Mouse (Mus musculus) embryo, embryonic 11.5 days (tissue): ENCODE results near the gene Znfx1.

Experiments used
- DNase-seq: peaks from one replicate; pipeline ENCODE4 v3.0.0-alpha.2; 2012; ENCODE audit warnings: low read depth, low spot score

Znfx1 gene

GRCm38 (mm10) chr2:167062965-167063880 is at the start of gene Znfx1:
Gene Znfx1, minus strand, starts transcription at chr2:167063015.
- DNase-seq: peak; percentile 92

DNA sequence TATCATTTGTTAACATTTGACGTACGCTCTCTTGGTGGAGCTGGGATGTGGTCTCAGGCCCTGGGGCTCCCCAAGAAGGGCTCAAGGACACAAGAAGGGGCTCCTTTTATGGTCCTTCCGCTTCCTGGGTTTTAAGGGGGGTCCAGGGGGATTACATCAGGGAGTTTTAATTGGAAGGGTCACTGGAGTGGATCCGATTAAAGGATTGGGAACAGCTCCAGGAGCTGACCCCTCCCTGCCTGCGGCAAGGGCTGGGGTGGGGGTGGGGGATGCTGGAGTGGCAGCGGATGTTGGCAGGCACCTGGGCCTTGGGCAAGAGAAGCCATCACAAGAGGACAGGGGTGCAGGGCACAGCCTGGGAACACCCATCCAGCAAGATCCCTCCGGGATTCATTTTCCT is 49.4 kb upstream of the Znfx1 start:
- DNase-seq: no peak

DNA sequence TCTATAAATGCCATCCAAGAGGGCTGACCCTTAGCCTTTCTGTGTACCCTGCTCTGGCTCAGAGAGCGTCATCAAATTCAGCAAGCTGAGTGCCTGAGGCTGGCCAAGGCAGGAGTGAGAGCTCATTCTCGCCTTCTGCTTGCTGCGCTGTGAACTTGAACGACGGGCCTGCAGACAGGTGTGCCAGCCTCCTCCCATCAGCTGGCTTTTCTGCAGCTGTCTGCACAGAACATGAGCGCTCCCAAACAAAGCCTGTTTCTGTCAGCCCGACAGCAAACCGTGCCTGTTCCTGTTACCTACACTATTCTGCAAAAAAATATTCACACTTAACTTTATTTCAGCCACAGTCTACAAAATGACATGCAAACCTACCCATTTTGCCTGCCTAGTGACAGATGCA is 46.7 kb upstream of the Znfx1 start:
- DNase-seq: no peak

DNA sequence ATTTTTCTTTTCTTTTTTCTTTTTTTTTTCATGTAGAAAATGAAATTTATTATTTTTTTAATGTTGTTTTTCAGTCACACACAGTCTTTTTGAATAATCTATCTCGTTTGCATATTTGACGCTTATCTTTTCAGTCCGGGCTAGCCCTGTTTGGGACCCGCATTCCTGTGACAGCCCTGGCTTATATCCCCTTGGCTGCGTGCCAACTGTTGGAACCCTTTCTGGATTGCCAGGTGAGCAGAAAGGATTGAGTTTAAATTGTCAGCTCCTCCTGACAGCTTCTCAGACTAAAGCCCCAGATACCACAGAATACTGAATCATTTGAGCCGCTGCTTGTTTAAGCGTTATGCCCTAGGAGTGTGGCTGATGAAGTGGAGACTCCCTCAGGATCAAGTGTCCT is 40.7 kb upstream of the Znfx1 start:
- no peak for DNase-seq

DNA sequence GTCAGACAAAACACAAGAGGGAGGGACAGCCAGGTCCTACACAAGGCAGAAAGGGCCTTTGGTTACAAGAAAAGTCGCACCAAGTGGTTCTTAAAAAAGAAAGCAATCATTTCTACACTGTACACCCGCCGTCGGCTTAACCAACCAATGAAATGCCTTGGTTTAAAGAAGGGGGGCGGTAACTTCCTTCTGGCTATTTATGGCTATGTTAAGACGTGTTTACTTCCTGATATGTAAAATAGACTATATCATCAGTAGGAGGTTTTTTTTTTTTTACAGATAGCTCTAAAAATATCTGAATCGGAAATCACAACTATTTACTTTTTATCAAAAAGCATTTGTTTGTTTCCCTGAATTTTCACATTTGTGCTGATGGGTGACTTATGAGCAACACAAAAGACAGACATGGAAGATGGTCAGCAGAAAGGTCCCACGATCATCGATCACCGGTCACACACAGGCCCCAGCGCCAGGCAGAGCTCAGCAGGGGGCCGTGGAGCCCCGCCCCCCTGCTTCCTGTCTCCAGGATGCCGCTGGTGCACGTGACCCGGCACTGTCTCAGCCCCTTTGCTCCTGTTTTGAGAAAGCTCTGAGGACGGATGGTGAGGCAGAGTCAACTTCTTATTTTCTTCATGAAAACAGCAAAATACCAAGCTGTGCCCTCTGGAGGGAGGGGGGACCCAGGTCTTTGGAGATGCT is 39.1 kb upstream of the Znfx1 start:
- DNase-seq: no peak

- DNase-seq: no peak
These were observed 31.9 kb upstream of the Znfx1 start for GRCm38 (mm10) chr2:167094688-167095087.

DNA sequence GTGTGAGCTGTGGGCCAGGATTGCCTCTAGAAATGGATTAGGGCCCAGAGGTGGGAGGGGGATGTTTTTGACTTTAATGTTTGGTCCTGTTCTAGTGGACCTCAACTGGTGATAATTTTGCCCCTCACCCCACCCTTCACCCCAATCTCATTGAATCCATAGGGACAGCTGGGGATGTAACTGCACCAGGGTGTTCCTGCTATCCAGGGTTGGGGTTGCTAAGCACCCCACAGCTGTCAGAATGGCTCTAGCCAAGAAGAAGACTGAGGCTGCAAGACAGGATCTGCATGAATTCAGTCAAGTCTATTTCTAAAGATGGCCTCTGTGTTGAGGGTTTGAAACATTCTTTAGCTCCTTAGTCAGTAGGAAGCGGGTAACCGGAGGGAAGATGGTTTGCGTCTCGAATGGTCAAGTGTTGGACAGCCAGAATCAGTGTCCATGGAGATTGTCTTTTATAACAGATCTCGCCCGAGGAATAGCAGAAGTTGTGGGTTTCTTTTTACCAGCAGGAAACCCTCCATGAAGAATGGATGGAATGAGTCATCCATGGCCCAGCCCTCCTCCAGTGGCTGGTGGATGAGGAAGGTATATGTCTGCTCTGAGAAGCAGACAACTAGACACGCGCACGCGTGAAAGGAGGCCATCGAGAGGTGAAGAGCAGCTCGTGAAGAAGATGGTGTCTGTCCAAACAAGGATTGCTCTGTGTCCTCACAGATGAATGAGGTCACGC is 30.5 kb upstream of the Znfx1 start:
- DNase-seq: no peak

GRCm38 (mm10) chr2:167090271-167090670 is 27.5 kb upstream of the Znfx1 start:
- no peak for DNase-seq

DNA sequence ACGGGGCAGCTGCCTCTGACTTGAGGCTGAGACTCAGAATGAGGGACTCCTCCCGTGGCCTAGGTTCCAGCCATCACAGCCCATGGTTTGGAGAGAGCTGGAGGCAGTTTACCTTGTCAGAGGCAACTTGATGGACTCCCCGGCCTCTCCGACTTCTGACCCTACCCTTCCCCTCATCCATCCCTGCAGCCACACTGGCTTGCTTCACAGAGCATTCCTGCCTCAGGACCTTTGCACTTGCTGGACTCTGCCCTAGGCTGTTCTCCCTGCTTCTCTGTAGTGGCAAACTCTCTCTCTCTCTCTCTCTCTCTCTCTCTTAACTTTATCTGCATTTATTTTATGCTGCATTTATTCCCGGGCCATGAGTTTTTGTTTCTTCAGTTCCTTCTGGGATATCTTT is 24.0 kb upstream of the Znfx1 start:
- no peak for DNase-seq

- DNase-seq: no peak
These were observed 23.3 kb upstream of the Znfx1 start for GRCm38 (mm10) chr2:167086092-167086491.

DNA sequence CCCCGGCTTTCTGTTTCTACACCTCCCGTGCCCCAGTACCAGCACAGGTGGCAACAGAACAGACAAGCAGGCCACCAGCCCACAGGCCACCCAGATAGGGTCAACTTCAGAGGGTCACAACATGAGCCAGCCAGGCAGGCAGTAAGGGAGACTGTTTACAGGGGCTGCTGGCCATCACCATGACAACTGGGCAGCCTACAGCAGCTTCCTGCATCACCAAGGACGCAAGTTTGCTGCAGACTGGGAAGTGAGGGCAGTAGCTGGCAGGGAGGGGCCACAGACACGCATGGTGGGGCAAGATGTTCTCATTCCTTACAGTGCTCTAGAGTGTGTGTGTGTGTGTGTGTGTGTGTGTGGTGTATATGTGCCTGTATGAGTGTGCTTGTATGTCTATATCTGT is 18.8 kb upstream of the Znfx1 start:
- DNase-seq: no peak

- DNase-seq: no peak
These were observed 18.3 kb upstream of the Znfx1 start for GRCm38 (mm10) chr2:167081135-167081534.

- no peak for DNase-seq
These were observed 17.6 kb upstream of the Znfx1 start for GRCm38 (mm10) chr2:167080387-167080786.

- DNase-seq: no peak
These were observed 16.9 kb upstream of the Znfx1 start for GRCm38 (mm10) chr2:167079535-167080257.

DNA sequence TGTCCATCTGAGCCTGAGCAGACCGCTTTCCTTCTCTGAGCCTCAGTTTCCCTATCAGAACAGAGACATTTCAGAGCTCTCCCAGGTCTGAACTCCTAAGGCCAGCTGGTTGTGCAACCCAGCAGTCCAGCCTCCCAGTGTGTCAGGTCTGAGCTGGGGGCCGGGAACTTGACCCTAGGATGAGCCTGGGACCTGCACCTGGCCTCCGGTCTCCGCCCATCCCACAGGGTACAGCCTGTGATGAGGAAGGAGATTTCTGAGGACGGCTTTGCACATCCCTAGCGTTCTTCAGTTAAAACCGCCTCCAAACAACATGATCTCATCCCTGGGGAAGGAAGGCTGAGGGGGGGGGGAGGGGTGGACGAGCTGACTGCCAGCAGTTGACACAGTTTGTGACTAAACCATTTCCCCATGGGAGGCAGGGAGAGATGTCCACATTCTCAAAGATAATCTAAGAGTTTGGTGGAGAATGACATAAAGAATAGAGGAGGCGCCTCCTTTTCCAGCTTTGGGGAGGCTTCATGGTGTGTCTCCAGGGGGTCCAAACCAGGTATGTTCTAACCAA is 16.2 kb upstream of the Znfx1 start:
- DNase-seq: no peak

GRCm38 (mm10) chr2:167078486-167078885 is 15.7 kb upstream of the Znfx1 start:
- no peak for DNase-seq

GRCm38 (mm10) chr2:167077199-167077962 is 14.6 kb upstream of the Znfx1 start:
- DNase-seq: no peak

- no peak for DNase-seq
These were observed 13.9 kb upstream of the Znfx1 start for GRCm38 (mm10) chr2:167076759-167077158.

DNA sequence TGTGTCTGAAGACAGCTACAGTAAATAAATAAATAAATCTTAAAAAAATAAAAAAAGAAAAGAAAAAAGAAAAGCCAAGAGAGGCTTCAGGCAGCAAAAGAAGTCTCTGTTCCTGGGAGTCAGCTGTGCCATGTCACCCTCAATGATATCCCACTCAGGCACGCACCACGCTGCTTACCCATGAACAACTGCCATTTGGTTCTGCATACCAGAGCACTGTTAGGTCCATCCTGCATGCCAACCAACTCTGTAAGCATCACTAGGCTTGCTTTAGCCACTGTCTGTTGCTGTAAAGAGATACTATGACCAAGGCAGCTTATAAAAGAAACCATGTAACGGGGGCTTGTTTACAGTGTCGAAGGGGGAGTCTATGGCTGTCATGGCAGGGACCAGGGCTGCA is 13.5 kb upstream of the Znfx1 start:
- DNase-seq: no peak

- no peak for DNase-seq
These were observed 11.8 kb upstream of the Znfx1 start for GRCm38 (mm10) chr2:167074587-167074986.
